Mouse (Mus musculus) macrophage (primary cell): ENCODE data around the gene Crcp. TPM values are rescaled to one million over a fixed set of nuclear protein-coding genes. Genes with fewer than 3 reads are reported as not detected.

Source experiments
- H3K27ac ChIP-seq: fragments of 350-480 bp; formaldehyde crosslinking; 2 replicates; pipeline ENCODE4 v1.9.0; 2021
- H3K36me3 ChIP-seq: fragments of 350-480 bp; formaldehyde crosslinking; 2 replicates; pipeline ENCODE4 v1.9.0; 2021; ENCODE audit errors: inconsistent target
- H3K4me3 ChIP-seq: fragments of 350-480 bp; formaldehyde crosslinking; 2 replicates; pipeline ENCODE4 v1.9.0; 2021; ENCODE audit errors: inconsistent target
- H3K79me2 ChIP-seq: fragments of 350-480 bp; formaldehyde crosslinking; 2 replicates; pipeline ENCODE4 v1.9.0; 2021; ENCODE audit errors: inconsistent target
- WGBS: methylation state at CpG from one replicate; pipeline ENCODE4 v1.1.7; 2026; ENCODE audit warnings: inconsistent platforms; ENCODE audit not compliant: missing documents; 5-methylcytosine and 5-hydroxymethylcytosine counted together
- polyA plus RNA-seq: library from polyadenylated mRNA; stranded (reverse); fragments of 250-400 nt; gene quantifications from 3 replicates; pipeline ENCODE4 v1.2.4, GENCODE M21; 2018; ENCODE audit warnings: inconsistent platforms

The Crcp gene
- polyA plus RNA-seq, 1 experiment from 2014 or later, result 32.1 TPM

DNA sequence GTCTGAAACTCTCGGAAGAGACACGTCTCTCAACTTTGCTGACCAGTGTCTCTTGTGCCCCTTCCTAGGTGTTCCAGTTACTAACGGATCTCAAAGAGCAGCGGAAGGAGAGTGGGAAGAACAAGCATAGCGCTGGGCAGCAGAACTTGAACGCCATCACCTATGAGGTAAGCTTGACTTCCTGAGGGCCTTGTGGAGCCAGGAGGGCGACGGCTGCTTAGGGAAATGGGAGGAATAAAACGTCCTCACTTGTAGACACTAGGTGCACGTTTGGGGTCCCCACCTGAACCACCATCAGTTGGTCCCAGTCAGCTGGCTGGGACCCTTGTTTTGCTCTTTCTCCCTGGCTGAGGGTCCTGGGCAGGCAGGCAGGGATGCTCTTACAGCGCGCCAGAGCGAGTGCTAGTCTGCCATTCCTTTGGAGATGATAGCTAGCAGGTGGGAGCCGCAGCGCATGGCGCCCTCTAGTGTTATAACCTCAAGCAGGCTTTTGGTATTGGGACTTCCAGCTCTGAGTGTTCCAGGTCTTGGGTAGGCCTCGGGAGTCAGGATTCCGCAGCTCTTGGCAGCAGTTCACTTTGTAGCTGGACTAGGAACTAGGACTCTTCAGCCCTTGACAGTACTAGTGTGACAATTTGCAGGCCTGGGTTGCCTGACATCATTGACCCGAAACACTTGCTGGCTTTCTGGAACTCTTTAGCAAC is 8.8 kb downstream of the Crcp start:
- Histone ChIP-seq H3K4me3 (no peak overlapping the region), H3K79me2 (peaks cover 27% of the 10 kb centered on the region), H3K27ac (no peak overlapping the region), H3K36me3 (peaks cover 39% of the 10 kb centered on the region; the same call in 1 of the 2 replicates)
- WGBS, result 86% methylated on average over 19 of the region's 19 CpGs

DNA sequence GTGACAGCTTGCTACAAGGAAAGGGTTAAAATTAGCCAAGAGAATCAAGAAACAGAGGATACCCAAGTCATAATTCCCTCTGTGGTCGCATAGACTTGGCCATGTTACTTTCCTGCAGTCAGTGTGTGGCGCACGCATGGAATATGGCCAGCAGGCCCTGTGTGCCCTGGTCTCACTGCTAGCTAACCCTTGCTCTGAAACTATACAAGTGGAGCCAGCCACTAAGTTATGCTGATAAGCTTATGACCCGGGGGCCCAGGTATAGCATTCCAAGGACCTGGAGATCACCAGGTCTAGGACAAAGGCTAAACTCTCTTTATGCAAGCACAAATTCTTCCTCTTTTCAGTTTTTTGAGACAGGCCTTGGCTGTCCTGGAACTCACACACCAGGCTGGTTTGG is 11.7 kb downstream of the Crcp start:
- no peak overlapping the region for H3K27ac ChIP-seq
- peaks cover 50% of the 10 kb centered on the region; the same call in 1 of the 2 replicates for H3K36me3 ChIP-seq
- H3K79me2 ChIP-seq, result no peaks in the 10 kb centered on the region; the same call in 1 of the 2 replicates
- WGBS, result 91% methylated on average over 4 of the region's 4 CpGs
- no peak overlapping the region for H3K4me3 ChIP-seq

DNA sequence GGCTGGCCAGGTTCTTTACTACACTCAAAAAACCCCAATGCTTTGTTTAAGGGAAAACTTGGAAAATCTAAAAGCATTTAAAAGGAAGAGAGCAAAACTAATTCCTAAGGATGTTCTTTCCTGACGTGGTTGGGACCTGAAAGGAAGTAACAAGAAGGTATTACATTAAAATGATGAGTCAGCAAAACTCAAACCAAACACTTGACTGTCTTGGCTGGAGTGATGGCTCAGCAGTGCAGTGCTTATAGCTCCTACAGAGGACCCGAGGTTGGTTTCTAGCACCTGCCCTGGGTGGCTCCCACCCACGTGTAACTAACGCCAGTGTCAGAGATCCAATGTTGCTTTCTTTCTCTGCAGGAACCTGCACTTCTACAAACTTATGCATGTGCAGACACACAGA is 12.2 kb downstream of the Crcp start:
- H3K27ac ChIP-seq, result no peak overlapping the region
- H3K79me2 ChIP-seq, result no peaks in the 10 kb centered on the region
- 71% methylated on average over 4 of the region's 4 CpGs for WGBS
- no peak overlapping the region for H3K4me3 ChIP-seq
- H3K36me3 ChIP-seq, result peaks cover 55% of the 10 kb centered on the region; the same call in 1 of the 2 replicates

DNA sequence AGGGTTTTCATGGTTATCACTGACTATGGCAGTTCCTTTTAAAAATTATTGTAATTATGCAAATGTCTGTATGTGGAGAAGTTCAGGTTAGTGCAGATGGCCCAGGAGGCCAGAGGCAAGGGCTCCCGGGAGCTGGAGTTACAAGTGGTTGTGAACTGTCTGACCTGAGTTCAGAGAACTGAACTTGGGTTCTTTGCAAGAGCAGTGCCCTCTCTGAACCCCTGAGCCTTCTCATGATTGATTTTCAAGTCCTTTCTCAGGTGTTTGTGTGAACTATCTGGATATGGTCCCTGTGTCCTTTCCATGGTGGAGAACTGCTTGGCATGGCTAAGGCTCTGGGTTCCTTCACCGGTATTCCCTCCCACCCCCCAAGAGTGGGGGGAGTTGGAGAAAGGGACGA is 14.7 kb downstream of the Crcp start:
- H3K79me2 ChIP-seq, result no peaks in the 10 kb centered on the region
- no peak overlapping the region for H3K27ac ChIP-seq
- WGBS, result 100% methylated on average over 3 of the region's 3 CpGs
- H3K4me3 ChIP-seq, result no peak overlapping the region
- H3K36me3 ChIP-seq, result peaks cover 62% of the 10 kb centered on the region

DNA sequence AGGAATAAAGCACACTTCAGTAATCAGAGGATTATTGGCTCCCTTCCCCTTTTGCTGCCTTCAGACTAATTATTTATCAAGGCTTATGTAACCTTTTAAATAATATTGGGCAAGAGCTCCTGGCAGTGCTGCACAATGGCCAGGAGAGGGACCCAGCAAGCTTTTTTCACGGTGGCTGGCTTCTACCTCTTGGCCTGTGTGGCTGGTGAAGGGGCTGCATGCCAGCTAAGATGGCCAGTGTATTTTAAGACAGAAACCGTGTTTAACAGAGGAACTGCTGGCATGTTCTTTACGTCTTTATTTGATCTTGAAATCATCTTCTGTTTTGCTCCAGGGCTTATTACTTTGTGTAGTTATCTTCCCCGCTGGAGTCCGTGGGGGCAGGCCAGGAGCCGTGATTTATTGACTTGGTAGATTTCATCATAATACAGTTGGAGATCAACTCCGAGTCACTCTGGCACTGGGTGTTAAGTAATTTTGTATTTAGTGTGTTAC is 15.2 kb downstream of the Crcp start:
- Histone ChIP-seq H3K79me2 (no peaks in the 10 kb centered on the region), H3K27ac (no peak overlapping the region), H3K4me3 (no peak overlapping the region), H3K36me3 (peaks cover 67% of the 10 kb centered on the region)
- WGBS, result 60% methylated on average over 7 of the region's 7 CpGs

DNA sequence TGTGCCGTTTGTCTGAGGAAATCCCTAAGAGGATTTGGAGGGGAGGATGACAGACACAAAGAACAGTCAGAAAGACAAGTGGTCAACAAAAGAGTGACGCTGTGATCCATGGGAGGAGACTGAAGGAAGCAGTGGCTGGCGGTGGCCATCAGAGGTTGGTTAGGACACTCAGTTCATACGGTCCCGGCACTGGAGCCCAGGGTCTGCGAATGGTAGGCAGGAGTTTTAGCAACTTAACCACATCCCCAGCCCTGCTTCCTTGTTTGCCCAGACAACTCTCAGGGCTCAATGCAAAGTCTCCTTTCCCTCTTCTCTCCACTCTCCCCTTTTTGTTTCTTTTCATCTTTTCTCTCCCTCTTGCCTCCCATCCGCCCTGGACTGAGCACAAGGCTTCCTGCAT is 17.0 kb downstream of the Crcp start:
- H3K27ac ChIP-seq, result no peak overlapping the region
- H3K4me3 ChIP-seq, result no peak overlapping the region
- H3K79me2 ChIP-seq, result no peaks in the 10 kb centered on the region
- peaks cover 73% of the 10 kb centered on the region for H3K36me3 ChIP-seq
- 72% methylated on average over 7 of the region's 7 CpGs for WGBS

DNA sequence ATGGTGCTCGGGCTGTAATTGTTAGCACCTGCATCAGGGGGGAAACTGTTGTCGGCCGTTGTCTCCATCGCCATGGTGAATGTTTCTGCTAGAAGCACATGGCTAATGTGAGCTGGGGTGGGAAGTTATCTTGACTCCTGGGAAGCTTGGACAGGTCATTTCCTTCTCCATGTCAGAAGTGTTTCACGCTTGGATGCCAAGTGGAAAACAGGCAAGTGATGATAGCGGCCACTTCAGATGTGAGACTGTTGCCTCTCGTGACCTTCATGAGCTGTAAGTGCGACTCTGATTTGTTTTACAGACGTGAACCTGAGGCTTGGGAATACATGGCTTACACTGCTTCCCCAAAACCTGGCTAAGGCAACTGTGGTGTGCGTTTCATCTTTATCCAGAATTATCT is 17.5 kb downstream of the Crcp start:
- WGBS, result 91% methylated on average over 10 of the region's 10 CpGs
- Histone ChIP-seq H3K79me2 (no peaks in the 10 kb centered on the region), H3K27ac (no peak overlapping the region), H3K36me3 (peaks cover 72% of the 10 kb centered on the region), H3K4me3 (no peak overlapping the region)

DNA sequence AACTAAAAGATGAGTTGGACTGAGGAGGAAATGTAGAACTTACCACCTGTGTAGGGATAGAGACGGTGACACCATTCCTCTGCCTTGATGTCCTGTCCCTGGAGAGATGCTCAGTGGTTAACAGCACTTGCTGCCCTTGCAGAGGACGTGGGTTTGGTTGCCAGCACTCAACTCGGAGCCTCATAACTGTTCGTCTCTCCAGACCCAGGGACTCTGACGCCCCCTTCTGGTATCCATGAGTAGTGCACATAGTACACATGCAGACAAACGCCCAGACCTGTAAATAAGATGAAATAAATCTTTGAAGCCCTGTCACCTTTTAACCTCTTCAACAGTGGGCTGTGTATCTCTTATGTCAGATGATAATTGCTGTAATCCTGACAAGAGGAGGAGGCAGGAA is 17.9 kb downstream of the Crcp start:
- H3K79me2 ChIP-seq, result no peaks in the 10 kb centered on the region
- H3K4me3 ChIP-seq, result no peak overlapping the region
- WGBS, result 95% methylated on average over 6 of the region's 6 CpGs
- H3K36me3 ChIP-seq, result peaks cover 70% of the 10 kb centered on the region
- no peak overlapping the region for H3K27ac ChIP-seq

DNA sequence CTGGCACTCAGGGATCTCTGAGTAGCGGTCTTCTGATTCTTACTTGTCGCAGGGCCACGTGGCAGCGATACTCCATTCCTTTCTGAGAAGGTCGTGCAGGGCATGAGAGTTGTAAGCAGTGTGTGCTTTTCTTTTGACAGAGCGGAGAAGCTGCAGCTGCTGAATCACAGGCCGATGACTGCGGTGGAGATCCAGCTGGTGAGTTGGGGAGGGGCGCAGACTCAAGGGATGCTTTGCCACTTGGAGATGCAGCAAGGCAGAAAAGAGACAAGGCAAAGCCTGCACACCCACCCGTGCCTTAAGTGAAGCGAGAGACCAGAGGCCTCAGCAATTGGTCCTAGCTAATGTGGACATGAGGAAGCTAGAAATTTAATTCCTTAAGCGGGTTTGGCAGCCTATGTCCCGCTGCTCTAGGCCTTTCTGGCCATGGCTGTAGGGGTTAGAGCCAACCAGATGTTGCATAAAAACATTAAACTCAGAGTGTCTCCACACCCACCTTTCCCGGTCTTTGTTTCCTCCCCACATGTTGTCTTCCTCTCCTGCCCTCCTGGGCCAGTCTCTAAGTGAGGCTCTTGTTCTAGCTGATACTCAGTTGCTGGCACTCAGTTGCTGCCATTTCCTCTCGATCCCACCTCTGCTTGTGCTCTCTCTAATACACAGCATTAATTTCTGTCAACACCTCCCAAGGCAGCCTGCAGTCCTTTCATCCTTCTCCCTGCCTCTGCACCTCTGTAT is 19.9 kb downstream of the Crcp start:
- WGBS, result 95% methylated on average over 15 of the region's 15 CpGs
- H3K4me3 ChIP-seq, result no peak overlapping the region
- no peaks in the 10 kb centered on the region for H3K79me2 ChIP-seq
- H3K27ac ChIP-seq, result no peak overlapping the region
- peaks cover 62% of the 10 kb centered on the region for H3K36me3 ChIP-seq

DNA sequence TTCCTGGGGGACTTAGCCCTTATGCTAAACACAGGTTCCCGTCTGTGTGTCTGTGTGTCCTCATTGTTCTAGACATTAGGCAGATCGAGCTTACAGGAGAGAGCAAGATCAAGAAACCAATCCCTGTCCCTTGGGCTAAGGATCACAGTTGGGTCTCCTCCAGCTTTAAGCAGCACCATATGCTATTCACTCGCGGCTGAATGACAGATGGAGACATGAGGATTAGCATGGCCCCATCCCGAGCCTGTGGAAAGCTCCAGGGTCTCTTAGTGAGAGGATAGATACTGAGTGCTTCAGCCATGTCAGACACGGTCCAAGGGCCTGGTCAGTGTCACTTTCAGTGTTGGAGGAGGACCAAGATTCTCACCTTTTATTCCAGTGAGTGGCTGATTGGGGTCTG is 21.3 kb downstream of the Crcp start:
- peaks cover 74% of the 10 kb centered on the region for H3K36me3 ChIP-seq
- H3K27ac ChIP-seq, result no peak overlapping the region
- no peaks in the 10 kb centered on the region for H3K79me2 ChIP-seq
- 94% methylated on average over 6 of the region's 6 CpGs for WGBS
- no peak overlapping the region for H3K4me3 ChIP-seq

DNA sequence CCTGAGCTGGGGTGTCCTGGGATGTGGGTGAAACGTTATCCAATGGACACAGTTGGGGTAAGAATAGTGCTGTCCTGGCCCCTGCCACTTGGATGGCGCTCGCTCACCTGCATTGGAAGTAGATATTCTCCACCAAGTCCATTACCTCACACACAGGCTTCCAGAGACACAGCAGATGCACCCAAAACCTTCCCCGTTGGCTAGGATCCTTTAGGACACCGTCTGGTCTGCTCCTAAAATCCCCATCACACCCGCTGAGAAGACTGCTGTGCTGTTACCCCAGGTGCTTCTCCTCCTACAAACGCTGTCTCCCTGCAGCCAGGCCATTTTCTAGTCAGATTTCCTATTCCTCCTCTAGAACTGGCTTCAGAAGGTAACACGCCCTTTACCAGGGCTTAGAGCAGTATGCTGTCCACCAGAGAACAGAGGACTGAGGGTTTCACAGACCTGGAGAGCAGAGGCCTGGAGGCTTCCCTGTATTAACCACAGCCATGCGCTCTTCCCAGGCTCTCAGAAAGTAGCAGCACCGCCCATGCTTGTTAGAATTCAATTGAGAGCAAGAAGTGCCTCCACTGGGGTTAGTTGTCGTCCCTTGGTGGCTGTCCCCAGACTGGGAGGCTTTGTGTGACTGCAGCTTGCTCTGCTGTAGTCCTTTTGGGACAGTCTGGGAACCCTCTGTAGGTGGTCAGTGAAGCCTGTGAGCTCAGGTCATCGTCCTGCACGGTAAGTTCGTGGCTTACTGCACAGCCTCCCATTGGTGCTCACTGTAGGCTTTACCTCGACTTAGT is 22.2 kb downstream of the Crcp start:
- 93% methylated on average over 14 of the region's 15 CpGs for WGBS
- Histone ChIP-seq H3K4me3 (no peak overlapping the region), H3K36me3 (peaks cover 69% of the 10 kb centered on the region), H3K27ac (no peak overlapping the region), H3K79me2 (no peaks in the 10 kb centered on the region)

DNA sequence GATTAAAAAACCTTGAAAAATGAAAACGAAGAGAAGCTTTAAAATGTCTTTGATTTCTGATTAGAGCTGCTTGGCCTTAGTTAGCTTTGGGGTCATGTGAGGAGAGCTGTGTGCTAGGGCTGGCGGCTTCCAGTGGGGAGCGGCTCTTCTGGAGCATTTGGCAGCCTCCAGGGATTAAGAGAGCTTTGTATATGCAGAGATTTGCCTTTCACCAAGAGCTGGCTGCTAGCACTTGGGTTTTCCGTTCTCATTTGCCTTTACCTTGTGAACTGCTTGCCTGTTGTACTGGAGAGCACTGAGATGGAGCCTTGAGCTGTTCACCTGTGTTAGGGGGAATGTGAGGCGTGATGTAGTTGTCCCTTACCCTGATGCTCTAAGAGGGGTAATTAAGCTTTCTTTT is 23.4 kb downstream of the Crcp start:
- WGBS, result 88% methylated on average over 5 of the region's 5 CpGs
- H3K79me2 ChIP-seq, result no peaks in the 10 kb centered on the region
- no peak overlapping the region for H3K27ac ChIP-seq
- peaks cover 56% of the 10 kb centered on the region for H3K36me3 ChIP-seq
- H3K4me3 ChIP-seq, result no peak overlapping the region

DNA sequence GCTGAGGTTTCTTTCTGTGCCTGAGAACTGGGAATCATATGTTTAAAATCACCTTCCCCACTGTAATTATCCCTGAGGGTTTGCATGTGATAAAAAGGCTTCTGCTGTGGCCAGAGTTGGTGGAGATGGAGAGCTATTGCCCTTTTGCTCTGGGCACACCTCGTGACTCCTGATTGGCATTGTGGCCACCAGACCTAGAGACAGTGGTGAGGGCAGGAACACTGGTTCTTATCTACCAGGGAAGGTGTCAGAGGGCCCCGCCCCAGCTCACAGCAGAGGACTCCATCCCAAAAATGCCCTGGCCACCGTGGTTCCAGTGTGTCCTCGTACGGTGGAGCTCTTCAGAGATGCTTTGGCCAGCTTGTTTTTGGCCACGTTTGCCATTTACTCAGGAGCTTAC is 23.9 kb downstream of the Crcp start:
- H3K36me3 ChIP-seq, result peaks cover 54% of the 10 kb centered on the region

DNA sequence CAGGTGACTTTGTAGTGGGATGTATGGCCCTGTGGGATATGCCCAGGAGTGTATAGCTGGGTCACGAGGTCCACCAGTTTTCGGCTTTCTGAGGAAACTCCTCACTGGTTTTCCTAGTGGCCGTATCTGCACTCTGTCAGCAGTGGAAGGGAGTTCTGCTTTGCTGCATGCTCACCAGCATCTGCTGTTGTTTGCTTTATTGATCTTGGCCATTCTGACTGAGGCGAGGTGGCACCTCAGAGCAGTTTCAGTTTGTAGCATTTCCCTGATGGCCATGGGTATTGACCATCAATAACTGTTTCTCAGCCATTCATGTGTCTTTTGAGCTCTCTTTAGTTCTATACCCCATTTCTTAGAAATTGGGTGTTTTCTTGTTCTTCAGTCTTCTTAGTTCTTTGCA is 26.6 kb downstream of the Crcp start:
- Histone ChIP-seq H3K4me3 (no peak overlapping the region), H3K36me3 (peaks cover 45% of the 10 kb centered on the region), H3K79me2 (no peaks in the 10 kb centered on the region), H3K27ac (no peak overlapping the region)
- WGBS, result 100% methylated on average over 4 of the region's 4 CpGs

More for the DNA sequence above, 23.9 kb downstream of the Crcp start:
- Histone ChIP-seq H3K4me3 (no peak overlapping the region), H3K27ac (no peak overlapping the region), H3K79me2 (no peaks in the 10 kb centered on the region)
- WGBS, result 100% methylated on average over 6 of the region's 6 CpGs

DNA sequence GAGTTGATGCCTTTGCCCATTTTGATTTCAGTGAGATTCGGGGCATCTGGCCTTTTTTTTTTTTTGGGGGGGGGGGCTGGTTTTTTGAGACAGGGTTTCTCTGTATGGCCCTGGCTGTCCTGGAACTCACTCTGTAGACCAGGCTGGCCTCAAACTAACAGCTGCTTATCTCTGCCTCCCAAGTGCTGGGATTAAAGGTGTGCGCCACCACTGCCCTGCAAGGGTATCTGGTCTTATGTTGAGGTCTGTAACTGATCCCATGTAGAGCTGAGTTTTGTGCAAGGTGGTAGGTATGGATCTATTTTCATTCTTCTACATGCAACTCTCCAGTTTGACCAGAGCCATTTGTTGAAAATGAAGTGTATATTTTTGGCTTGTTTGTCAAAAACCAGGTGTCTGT is 27.2 kb downstream of the Crcp start:
- Histone ChIP-seq H3K36me3 (peaks cover 43% of the 10 kb centered on the region), H3K27ac (no peak overlapping the region), H3K4me3 (no peak overlapping the region), H3K79me2 (no peaks in the 10 kb centered on the region)
- WGBS, result 100% methylated on average over 1 of the region's 2 CpGs
